Comparison of ENCODE assay signal across 14 mouse cellular contexts in genomic region chr9:51174890-51175464, GRCm38 (mm10). TPM values are rescaled to one million over a fixed set of nuclear protein-coding genes. Genes with fewer than 3 reads are reported as not detected.
A peak's percentile ranks its signal among the peaks of the same experiment; 100 is the strongest.
DNase-seq lines count a peak whose midpoint lies in the region; ATAC-seq lines count a peak whose summit lies in the region.
"Had no signal": no experiment of that assay in that cellular context is flagged by ENCODE, and none has a peak within 500 bp of the region (broad histone marks: within the 10 kb centered on the region; RNA-seq: fewer than 3 reads in every experiment).

No protein-coding gene starts in this region.

- WGBS in embryonic facial prominence, embryonic 11.5 days: 65% methylated on average over 8 of the region's 8 CpGs
- 83% methylated on average over 8 of the region's 8 CpGs for WGBS in embryonic facial prominence, embryonic 10.5 days
- 49% methylated on average over 8 of the region's 8 CpGs for WGBS in embryonic facial prominence, embryonic 13.5 days
- WGBS in forebrain, embryonic 12.5 days: 67% methylated on average over 8 of the region's 8 CpGs

- ATAC-seq in embryonic facial prominence, embryonic 11.5 days (replicated peaks; ENCODE audit: insufficient number of reproducible peaks, low FRiP score, low TSS enrichment, low read depth): no peak
- ATAC-seq in embryonic facial prominence, embryonic 13.5 days (ENCODE audit: insufficient number of reproducible peaks, insufficient read depth, low FRiP score, low TSS enrichment, low read depth): 0 out of 2 replicates have a peak, but pooled peaks have one; percentile 26
- peak; percentile 21; the same call in 1 of the 2 replicates for ATAC-seq in neutrophil, adult 5-6 weeks (ENCODE audit: extremely low read depth, insufficient number of reproducible peaks, low FRiP score, poor library complexity, severe bottlenecking)
- no peak for ATAC-seq in forebrain, embryonic 12.5 days (ENCODE audit: low FRiP score)
- ATAC-seq: forebrain, postnatal 0 days had no signal

- no peak overlapping the region for H3K4me3 ChIP-seq in embryonic facial prominence, embryonic 11.5 days (ENCODE audit: low read depth, low read length)
- no peak overlapping the region for H3K4me3 ChIP-seq in embryonic facial prominence, embryonic 10.5 days
- no peak overlapping the region for H3K4me3 ChIP-seq in embryonic facial prominence, embryonic 13.5 days
- no peak overlapping the region for H3K4me3 ChIP-seq in forebrain, embryonic 12.5 days (replicated peaks)

- H3K4me1 ChIP-seq in embryonic facial prominence, embryonic 11.5 days (ENCODE audit: control insufficient read depth, insufficient read depth, low read length): no peaks in the 10 kb centered on the region
- no peaks in the 10 kb centered on the region for H3K4me1 ChIP-seq in embryonic facial prominence, embryonic 10.5 days
- no peaks in the 10 kb centered on the region for H3K4me1 ChIP-seq in embryonic facial prominence, embryonic 13.5 days
- no peaks in the 10 kb centered on the region for H3K4me1 ChIP-seq in forebrain, embryonic 12.5 days

- H3K27ac ChIP-seq in embryonic facial prominence, embryonic 11.5 days (replicated peaks; ENCODE audit: low read depth, low read length): no peak overlapping the region
- H3K27ac ChIP-seq in embryonic facial prominence, embryonic 10.5 days (replicated peaks): no peak overlapping the region
- no peak overlapping the region for H3K27ac ChIP-seq in embryonic facial prominence, embryonic 13.5 days
- H3K27ac ChIP-seq in forebrain, embryonic 12.5 days: no peak overlapping the region

- no peaks in the 10 kb centered on the region for H3K27me3 ChIP-seq in embryonic facial prominence, embryonic 11.5 days (ENCODE audit: control insufficient read depth, insufficient read depth, low read length)
- no peaks in the 10 kb centered on the region for H3K27me3 ChIP-seq in embryonic facial prominence, embryonic 10.5 days (replicated peaks; ENCODE audit: low read depth, poor library complexity, severe bottlenecking)
- no peaks in the 10 kb centered on the region for H3K27me3 ChIP-seq in embryonic facial prominence, embryonic 13.5 days
- H3K27me3 ChIP-seq in forebrain, embryonic 12.5 days: no peaks in the 10 kb centered on the region

- H3K9ac ChIP-seq in embryonic facial prominence, embryonic 11.5 days (replicated peaks; ENCODE audit: low read length): no peak overlapping the region
- H3K9ac ChIP-seq in embryonic facial prominence, embryonic 13.5 days: no peak overlapping the region
- H3K9ac ChIP-seq in forebrain, embryonic 12.5 days: no peak overlapping the region
- H3K9ac ChIP-seq: forebrain, postnatal 0 days had no signal

- H3K36me3 ChIP-seq in embryonic facial prominence, embryonic 11.5 days (replicated peaks; ENCODE audit: control insufficient read depth, insufficient read depth, low read depth, low read length): no peaks in the 10 kb centered on the region
- H3K36me3 ChIP-seq in embryonic facial prominence, embryonic 10.5 days (replicated peaks): no peaks in the 10 kb centered on the region
- no peaks in the 10 kb centered on the region for H3K36me3 ChIP-seq in embryonic facial prominence, embryonic 13.5 days
- no peaks in the 10 kb centered on the region for H3K36me3 ChIP-seq in forebrain, embryonic 12.5 days (replicated peaks)

- no peaks in the 10 kb centered on the region for H3K9me3 ChIP-seq in embryonic facial prominence, embryonic 11.5 days (replicated peaks; ENCODE audit: control insufficient read depth, low read length)
- no peaks in the 10 kb centered on the region for H3K9me3 ChIP-seq in embryonic facial prominence, embryonic 10.5 days
- H3K9me3 ChIP-seq in embryonic facial prominence, embryonic 13.5 days: no peaks in the 10 kb centered on the region
- no peaks in the 10 kb centered on the region for H3K9me3 ChIP-seq in forebrain, embryonic 12.5 days

- H3K4me2 ChIP-seq in embryonic facial prominence, embryonic 11.5 days (ENCODE audit: low read depth, low read length): no peak overlapping the region
- no peak overlapping the region for H3K4me2 ChIP-seq in embryonic facial prominence, embryonic 13.5 days
- H3K4me2 ChIP-seq in forebrain, embryonic 12.5 days: no peak overlapping the region

- peak; percentile 18 for DNase-seq in embryonic facial prominence, embryonic 11.5 days (ENCODE audit: low spot score)
- DNase-seq in embryonic facial prominence, embryonic 10.5 days (ENCODE audit: low spot score): no peak
- peak; percentile 41 to 43 for DNase-seq in spleen, postnatal 36 days (ENCODE audit: low spot score in 2 of 2)
- no peak for DNase-seq in spleen, postnatal 4 days (ENCODE audit: low spot score in 2 of 2)
- DNase-seq in cerebellum, postnatal 25 days: no peak
- DNase-seq: cerebellum, adult 2 months; forebrain, postnatal 0 days; gastrocnemius, postnatal 36 days had no signal

RNA-seq across cellular contexts. Expression of gene Gm32742, which starts 9.7 kb away (rescaled TPM):
- polyA plus RNA-seq in embryonic facial prominence, embryonic 11.5 days (2014; fragmentation: Nextera tagmentation; extraction: Ambion mirVana): not detected in 2 replicates
- 0.01 TPM in 2 replicates for polyA plus RNA-seq in embryonic facial prominence, embryonic 10.5 days (2016; fragmentation: Nextera tagmentation; extraction: Ambion mirVana)
- 0.03 TPM in 2 replicates for polyA plus RNA-seq in embryonic facial prominence, embryonic 13.5 days (2015; fragmentation: Nextera tagmentation; extraction: Ambion mirVana)
- not detected in 2 replicates for total RNA-seq in neutrophil, adult 5-6 weeks (2017)
- 0.03 TPM in 1 of 2 replicates, not detected in the other for polyA plus RNA-seq in forebrain, embryonic 12.5 days (2016; fragmentation: Nextera tagmentation; extraction: Ambion mirVana)
- total RNA-seq: forebrain, postnatal 0 days; gastrocnemius, postnatal 36 days; layer of hippocampus, postnatal 14 days had no signal
- polyA plus RNA-seq: heart, postnatal 0 days; neural tube, embryonic 11.5 days had no signal

RNA-seq across cellular contexts. Expression of gene Pou2af1, which starts 38.5 kb away (rescaled TPM):
- polyA plus RNA-seq in embryonic facial prominence, embryonic 11.5 days (2014; fragmentation: Nextera tagmentation; extraction: Ambion mirVana): not detected in 2 replicates
- polyA plus RNA-seq in embryonic facial prominence, embryonic 10.5 days (2016; fragmentation: Nextera tagmentation; extraction: Ambion mirVana): not detected in 2 replicates
- 0.15 TPM in 1 of 2 replicates, not detected in the other for polyA plus RNA-seq in embryonic facial prominence, embryonic 13.5 days (2015; fragmentation: Nextera tagmentation; extraction: Ambion mirVana)
- total RNA-seq in neutrophil, adult 5-6 weeks (2017): 296 and 308 TPM in 2 replicates
- polyA plus RNA-seq in forebrain, embryonic 12.5 days (2016; fragmentation: Nextera tagmentation; extraction: Ambion mirVana): not detected in 2 replicates
- total RNA-seq: layer of hippocampus, postnatal 14 days had no signal
- polyA plus RNA-seq: forebrain, postnatal 0 days; neural tube, embryonic 11.5 days had no signal

Comparison
In these comparisons a context has a peak if more than half of its experiments do, and no peak if none do; other contexts are left out.
1. ATAC-seq: peak in embryonic facial prominence, embryonic 13.5 days (single experiment) and neutrophil, adult 5-6 weeks (single experiment); none in embryonic facial prominence, embryonic 11.5 days (single experiment) and forebrain, embryonic 12.5 days (single experiment).
2. DNase-seq: peak in embryonic facial prominence, embryonic 11.5 days (single experiment) and spleen, postnatal 36 days (2 of 2); none in embryonic facial prominence, embryonic 10.5 days (single experiment), spleen, postnatal 4 days (0 of 2) and cerebellum, postnatal 25 days (0 of 2).